Mouse (Mus musculus): Measurements from ENCODE around the gene Lyrm4.
"Not testable (repeated sequence)": the region's sequence is repeated elsewhere in the genome, so short reads cannot be mapped to it uniquely, and the experiment has no call there.

The Lyrm4 gene

GRCm38 (mm10) chr13:35995696-35996426, 121.5 kb downstream of the Lyrm4 start:
- no peak for DNase-seq (ENCODE audit: low read depth, low spot score)

- DNase-seq (ENCODE audit: low read depth, low spot score), result no peak
Measured at GRCm38 (mm10) chr13:35995231-35995630, 122.1 kb downstream of the Lyrm4 start.

- no peak for DNase-seq (ENCODE audit: low read depth, low spot score)
Measured at GRCm38 (mm10) chr13:35994067-35994466, 123.3 kb downstream of the Lyrm4 start.

- not testable (repeated sequence) for DNase-seq (ENCODE audit: low read depth, low spot score)
Measured at GRCm38 (mm10) chr13:35991185-35991584, 126.1 kb downstream of the Lyrm4 start.

GRCm38 (mm10) chr13:35989329-35989728, 128.0 kb downstream of the Lyrm4 start:
- no peak for DNase-seq (ENCODE audit: low read depth, low spot score)

GRCm38 (mm10) chr13:35982985-35983384, 134.3 kb downstream of the Lyrm4 start:
- no peak for DNase-seq (ENCODE audit: low read depth, low spot score)

GRCm38 (mm10) chr13:35980471-35980870, 136.9 kb downstream of the Lyrm4 start:
- DNase-seq (ENCODE audit: low read depth, low spot score), result no peak

- DNase-seq (ENCODE audit: low read depth, low spot score), result no peak
Measured at GRCm38 (mm10) chr13:35976912-35977311, 140.4 kb downstream of the Lyrm4 start.

- no peak for DNase-seq (ENCODE audit: low read depth, low spot score)
Measured at GRCm38 (mm10) chr13:35969829-35970228, 147.5 kb downstream of the Lyrm4 start.

GRCm38 (mm10) chr13:35969431-35969721, 147.9 kb downstream of the Lyrm4 start:
- DNase-seq (ENCODE audit: low read depth, low spot score), result no peak

- peak; percentile 28 for DNase-seq (ENCODE audit: low read depth, low spot score)
Measured at GRCm38 (mm10) chr13:35968719-35969430, 148.5 kb downstream of the Lyrm4 start.

GRCm38 (mm10) chr13:35968131-35968718, 149.1 kb downstream of the Lyrm4 start:
- no peak for DNase-seq (ENCODE audit: low read depth, low spot score)

GRCm38 (mm10) chr13:35967690-35968089, 149.6 kb downstream of the Lyrm4 start:
- DNase-seq (ENCODE audit: low read depth, low spot score), result no peak

GRCm38 (mm10) chr13:35963583-35963982, 153.7 kb downstream of the Lyrm4 start:
- no peak for DNase-seq (ENCODE audit: low read depth, low spot score)

- no peak for DNase-seq (ENCODE audit: low read depth, low spot score)
Measured at GRCm38 (mm10) chr13:35959391-35960067, 157.8 kb downstream of the Lyrm4 start.

GRCm38 (mm10) chr13:35958539-35958938, 158.8 kb downstream of the Lyrm4 start, which contains the start of gene Ppp1r3g:
Gene Ppp1r3g (plus strand): TSS chr13:35958839.
- DNase-seq (ENCODE audit: low read depth, low spot score), result no peak

- no peak for DNase-seq (ENCODE audit: low read depth, low spot score)
Measured at GRCm38 (mm10) chr13:35949814-35950455, 167.4 kb downstream of the Lyrm4 start.

- no peak for DNase-seq (ENCODE audit: low read depth, low spot score)
Measured at GRCm38 (mm10) chr13:35947354-35948000, 169.8 kb downstream of the Lyrm4 start.

- DNase-seq (ENCODE audit: low read depth, low spot score), result no peak
Measured at GRCm38 (mm10) chr13:35946659-35947353, 170.5 kb downstream of the Lyrm4 start.

GRCm38 (mm10) chr13:35940934-35941333, 176.4 kb downstream of the Lyrm4 start:
- DNase-seq (ENCODE audit: low read depth, low spot score), result no peak
